Mouse (Mus musculus) common myeloid progenitor, adult 5-6 weeks (primary cell): Measurements from ENCODE around the gene Gp2. TPM values are rescaled to one million over a fixed set of nuclear protein-coding genes. Genes with fewer than 3 reads are reported as not detected.

Experiments used
- ATAC-seq: replicated peaks from 2 replicates; pipeline ENCODE4 v1.8.0; 2016; ENCODE audit warnings: low read depth, mild to moderate bottlenecking, moderate TSS enrichment, inconsistent platforms; ENCODE audit not compliant: poor library complexity, severe bottlenecking
- total RNA-seq: library from RNA; stranded (forward); fragments of 200-1000, 187-1606 nt; gene quantifications from 2 replicates; pipeline ENCODE4 v1.2.3, GENCODE M21; 2017

Gene Gp2
- total RNA-seq = not detected in 2 replicates

DNA sequence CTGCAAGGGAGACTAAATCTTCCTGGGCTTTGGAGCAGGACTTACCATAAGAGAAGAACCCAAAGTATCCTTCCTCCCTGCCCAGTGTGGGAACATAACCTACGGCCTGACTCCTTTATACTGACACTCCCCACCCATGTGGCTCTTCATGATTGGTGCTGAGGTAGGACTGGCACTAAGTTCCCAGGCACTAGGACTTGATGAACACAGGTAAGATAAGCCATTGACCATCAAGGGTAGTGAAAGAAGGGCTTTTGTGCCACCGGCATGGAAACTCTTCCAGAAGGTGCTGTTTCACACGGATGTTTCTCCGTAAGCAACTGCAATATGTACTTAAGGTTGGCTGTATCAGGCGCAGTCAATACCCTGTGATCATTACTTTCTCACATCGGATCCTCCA lies at the start of gene Gp2:
TSS of gene Gp2 (minus strand) at position 101 of the 400 bp plus-strand sequence.
- ATAC-seq = no peak

DNA sequence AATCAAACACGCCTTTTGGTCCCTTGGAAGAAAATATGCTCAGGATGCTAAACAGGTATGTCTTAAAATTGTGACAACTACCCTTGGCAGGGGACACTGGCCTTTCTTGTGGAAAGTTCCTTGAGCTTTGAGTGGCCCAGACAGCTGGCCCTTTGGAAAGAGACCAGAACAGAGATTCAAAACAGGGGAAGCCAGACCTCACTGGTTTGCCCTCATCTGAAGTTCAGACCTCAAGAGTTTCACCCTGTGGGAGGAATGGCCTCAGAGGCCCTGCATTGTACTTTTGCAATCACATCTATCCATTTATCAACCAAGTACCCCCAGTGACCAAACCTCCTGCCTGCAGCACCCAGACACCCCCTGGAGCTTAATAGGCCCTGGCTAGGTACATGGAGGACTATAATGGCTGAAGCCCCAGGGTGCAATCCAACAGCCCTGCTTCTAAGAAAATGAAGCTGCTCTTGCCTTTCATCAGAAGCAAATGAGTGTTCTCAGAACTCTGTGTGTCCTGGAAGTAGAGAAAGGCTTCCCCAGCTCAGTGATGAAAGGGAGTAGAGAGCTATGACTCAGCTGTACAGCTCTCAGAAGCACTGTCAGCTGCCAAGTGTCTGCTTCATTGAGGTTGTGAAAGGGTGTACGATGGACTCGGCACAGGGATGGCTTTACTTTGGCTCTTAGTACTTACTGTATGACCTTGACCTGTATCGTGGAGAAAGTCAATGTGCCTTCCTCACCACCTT lies 31.1 kb upstream of the Gp2 start:
- ATAC-seq = no peak

DNA sequence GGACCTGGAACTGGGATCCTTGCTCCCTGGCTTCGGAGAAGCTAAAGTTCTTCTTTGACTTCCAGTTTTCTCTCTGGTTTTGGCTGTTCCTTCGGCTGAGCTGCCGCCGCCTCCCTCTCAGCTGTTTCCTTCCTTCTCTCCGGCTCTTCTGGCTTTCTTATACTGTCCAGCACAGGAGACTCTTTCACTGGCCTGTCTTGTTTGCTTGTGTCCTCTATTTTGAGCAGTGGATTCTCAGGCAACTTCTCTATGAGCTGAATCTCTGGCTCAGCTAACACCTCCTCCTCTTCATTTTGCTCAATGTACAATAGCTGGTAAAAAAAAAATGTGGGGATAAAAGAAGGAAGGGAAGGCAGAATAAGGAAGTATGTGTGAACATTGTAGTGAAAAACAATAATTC lies 27.6 kb upstream of the Gp2 start:
- ATAC-seq = no peak

DNA sequence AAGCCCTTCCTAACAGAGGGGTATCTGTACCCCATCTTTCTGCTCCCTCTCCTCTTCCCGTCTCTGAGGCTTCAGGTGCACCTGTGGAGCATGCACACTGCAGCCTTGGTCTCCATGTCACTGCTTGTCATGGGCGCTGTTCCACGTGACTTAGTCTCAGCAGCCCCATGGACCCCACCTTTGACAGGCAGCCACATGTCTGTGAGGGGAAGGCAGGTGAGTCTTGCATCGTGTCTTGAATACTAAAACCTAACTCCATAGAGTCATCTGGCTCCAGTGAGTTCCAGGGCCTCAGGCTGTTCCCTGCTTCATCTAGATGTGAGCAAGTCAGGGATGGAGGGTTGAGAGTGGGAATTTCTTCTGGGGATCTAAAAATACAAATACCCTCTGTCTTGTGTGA lies 25.1 kb upstream of the Gp2 start:
- ATAC-seq = no peak

DNA sequence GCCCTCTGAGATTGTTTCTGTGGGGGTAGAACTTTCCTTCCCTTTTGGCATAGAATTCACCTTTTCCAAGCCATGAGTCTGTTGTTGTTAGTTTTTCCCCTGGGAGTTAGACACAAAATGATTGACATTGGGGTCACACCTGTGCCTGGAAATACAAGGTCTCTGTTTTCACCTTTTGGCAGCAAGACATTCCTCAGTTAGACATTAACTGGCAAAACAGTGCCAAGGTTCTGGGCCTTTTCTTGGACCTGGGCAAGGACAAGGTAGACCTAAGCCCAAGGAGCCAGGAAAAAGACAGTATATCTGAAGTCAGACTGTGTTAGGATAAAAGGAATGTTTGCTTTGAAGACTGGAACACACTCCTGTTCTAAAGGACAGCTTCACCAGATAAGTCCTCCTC lies 20.2 kb upstream of the Gp2 start, which contains the start of gene Umod:
TSS of gene Umod (minus strand) at position 27 of the 400 bp plus-strand sequence.
- ATAC-seq = no peak

DNA sequence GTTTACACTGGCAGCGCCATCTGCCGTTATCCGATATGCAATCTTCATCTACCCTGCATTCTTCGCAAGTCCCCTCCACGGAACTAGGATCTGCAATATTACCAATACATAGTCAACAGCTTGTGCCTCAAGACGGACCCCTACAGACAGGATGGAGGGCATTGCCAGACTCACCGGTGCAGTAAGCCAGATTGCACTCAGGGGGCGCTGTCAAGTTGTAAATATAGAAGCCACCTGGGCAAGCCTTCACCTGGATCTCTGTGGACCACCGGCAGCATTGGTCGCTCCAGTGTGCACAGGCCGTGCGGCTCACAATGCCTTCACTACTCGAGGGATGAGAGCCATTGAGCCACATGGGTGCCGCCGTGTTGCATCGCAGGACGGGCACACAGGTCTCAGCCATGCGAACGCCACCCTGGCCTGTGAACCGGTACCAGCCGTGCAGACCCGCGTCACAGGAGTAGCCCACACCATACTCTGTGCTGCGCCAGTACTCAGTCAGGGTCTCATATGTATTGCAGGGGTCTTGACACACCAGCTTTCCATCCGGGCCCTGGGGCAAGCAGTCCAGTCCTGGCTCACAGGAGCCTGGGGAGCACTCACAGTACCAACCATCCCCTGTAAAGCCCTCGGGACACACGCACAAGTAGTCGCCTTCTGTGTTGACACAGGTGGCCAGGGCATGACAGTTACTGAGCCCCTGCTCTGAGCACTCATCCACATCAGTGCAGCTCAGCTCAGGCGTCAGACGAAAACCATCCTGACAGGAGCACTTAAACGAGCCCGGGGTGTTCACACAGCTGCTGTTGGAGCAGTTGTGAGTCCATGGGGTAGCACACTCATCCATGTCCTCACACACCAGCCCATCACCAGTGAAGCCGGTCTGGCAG lies 17.7 kb upstream of the Gp2 start:
- no peak for ATAC-seq

DNA sequence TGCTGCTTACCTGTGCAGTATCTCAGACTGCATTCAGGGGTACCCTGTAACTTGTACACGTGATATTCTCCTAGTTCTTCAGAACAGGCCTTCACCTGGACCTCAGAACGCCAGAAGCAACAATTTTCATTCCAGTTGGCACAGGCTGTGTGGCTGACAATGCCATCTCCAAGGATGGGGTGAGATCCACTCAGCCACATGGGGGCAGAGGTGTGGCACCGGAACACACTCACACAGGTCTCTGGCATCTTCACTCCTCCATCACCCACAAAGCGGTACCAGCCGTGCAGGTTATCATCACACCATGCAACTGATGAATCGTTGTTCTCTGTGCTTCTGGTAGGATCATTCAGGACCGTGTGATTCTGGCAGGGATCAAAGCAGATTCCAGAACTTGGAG lies 4.9 kb downstream of the Gp2 start:
- no peak for ATAC-seq

DNA sequence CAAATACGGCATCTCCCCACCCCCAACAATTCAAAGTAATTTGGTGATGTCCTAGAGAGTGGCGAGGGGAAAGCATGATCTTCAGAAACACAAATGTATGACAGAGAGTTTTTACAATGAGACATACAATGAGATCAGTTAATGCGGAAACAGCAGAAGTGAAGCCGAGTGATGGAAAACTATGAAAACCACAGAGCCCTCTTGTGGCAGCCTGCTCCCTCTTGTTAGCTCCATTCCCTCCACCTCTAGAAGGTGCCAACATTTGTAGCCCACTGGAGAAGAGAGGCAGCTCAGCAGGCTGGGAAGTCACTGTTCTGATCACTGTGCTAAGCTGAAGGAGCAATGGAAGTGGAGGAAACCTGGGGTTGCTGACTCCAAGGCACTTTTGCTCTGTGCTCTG lies 15.2 kb downstream of the Gp2 start:
- ATAC-seq = 0 out of 2 replicates have a peak, but pooled peaks have one; percentile 54

DNA sequence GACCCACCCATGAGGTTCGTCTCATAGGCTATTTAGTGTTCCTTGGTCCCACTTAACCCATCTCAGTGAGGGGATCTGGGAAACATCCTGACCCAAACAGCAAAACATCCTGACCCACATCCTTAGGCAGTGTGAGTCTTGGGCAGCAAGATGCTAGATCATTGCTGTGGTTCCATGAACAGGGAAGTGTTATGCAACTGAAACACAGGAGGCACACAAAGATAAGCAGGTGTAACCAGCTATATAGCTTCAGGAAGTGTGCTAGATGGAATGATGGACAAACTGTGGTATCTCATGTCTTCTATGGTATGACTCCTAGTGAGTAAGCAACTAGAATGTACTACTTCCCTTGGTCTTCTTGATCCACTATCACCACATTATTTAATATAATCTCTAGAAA lies 17.1 kb downstream of the Gp2 start:
- peak; percentile 72 for ATAC-seq

DNA sequence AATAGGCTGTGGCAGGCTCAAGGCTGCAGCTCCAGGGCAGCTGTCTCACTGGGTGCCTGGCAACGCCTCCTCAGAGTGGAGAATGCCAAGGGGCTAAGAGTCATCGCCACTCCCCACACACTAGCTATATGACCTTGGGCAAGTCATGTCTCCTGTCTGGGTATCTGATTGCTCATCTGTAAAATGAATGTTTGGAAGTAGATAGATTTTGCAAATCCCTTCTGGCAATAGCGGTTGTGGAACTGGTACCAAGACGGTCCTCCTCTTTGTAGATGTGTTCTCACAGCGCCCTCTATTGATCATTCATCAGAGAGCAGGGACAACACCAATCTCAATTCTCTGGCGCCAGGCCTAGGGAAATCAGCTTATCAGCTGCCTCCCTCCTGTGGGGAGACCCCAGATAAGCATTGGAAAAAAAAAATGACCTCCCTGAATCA lies 31.9 kb downstream of the Gp2 start:
- ATAC-seq = peak; percentile 68; the same call in 1 of the 2 replicates

DNA sequence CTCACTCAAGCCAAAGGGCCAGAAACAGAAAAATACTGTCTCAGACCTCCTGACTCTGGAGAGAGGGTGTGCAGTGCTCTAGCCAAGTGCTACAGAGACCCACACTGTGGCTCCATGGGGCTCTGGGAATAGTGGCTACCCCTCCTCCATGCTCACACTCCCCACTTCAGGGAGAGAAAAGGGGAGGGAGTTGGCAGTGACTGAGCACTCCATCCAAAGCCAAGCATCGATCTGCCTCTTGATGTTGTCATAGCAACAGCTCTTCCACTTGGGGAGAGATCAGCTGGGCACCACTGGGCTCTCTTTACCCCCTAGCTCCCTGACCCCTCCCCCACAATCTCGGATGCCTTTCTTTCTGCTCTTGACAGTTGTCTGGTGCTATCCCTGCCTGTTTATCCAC lies 38.4 kb downstream of the Gp2 start:
- ATAC-seq = no peak

DNA sequence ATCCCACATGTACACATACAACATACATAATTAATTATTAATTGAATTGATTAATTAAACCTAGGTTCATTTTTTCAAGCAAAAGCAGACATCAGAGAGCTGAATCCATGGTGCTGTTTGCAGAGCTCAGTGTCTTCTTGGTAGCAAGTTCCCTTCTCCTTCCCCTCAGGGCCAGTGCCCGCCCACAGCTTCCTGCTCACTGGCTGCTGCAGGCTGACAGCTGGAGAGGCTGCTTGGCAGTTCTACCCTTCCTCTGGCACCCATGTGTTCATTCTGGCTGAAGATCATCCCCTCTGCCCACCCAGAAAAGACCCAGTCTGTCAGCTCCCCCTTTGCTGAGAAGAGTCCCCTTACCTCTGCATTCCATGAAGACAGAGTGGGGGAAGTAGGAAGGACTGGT lies 40.6 kb downstream of the Gp2 start:
- ATAC-seq = no peak

DNA sequence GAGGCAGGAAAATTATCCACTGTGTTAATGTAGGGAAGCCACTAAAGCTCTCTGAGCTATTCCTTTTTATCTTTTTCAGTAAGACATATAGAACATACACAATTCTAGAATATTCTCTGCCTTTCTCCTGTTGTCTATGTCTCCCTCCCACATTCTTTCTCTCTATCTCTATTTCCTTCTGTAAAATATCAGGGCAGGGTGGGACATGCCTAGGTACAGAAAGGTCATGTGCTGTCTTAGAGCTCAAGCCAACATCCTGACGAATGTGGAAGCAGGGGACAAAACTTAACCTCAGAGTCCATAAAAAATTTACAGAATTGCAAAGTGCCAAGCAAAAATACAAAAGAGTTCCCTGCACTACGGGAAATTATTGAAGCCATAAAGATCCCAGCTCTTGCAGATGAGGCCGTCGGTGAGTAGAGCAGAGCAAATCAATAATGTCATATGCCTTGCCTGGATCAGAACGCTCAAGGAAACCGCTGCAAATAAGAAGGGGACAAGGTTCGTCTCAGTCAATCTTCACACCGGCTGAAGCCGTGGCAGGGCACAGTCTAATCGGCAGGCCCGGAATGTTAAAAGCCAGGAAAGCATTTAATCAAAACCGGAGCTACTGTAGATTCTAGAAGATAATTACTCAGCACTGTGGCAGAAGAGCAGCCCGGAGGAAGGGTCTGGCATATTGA lies 64.9 kb downstream of the Gp2 start:
- no peak for ATAC-seq

Other genes with a start within 250 kb of the Gp2 start
- not detected in 2 replicates for gene Umod, start 20.0 kb upstream of the Gp2 start, total RNA-seq
- gene Acsm5, start 60.2 kb upstream of the Gp2 start, total RNA-seq = not detected in 2 replicates
- gene Pdilt, start 64.2 kb upstream of the Gp2 start, total RNA-seq = not detected in 2 replicates
- not detected in 2 replicates for gene Acsm2, start 95.1 kb upstream of the Gp2 start, total RNA-seq
- gene Acsm1, start 147.7 kb upstream of the Gp2 start, total RNA-seq = not detected in 2 replicates
- not detected in 2 replicates for gene Acsm4, start 230.7 kb upstream of the Gp2 start, total RNA-seq